Mouse (Mus musculus): ENCODE results near the gene Rnf40. TPM values are rescaled to one million over a fixed set of nuclear protein-coding genes. Genes with fewer than 3 reads are reported as not detected.

Gene Rnf40
- polyA plus RNA-seq (2017; shearing (Covaris generic)): 129 TPM

DNA sequence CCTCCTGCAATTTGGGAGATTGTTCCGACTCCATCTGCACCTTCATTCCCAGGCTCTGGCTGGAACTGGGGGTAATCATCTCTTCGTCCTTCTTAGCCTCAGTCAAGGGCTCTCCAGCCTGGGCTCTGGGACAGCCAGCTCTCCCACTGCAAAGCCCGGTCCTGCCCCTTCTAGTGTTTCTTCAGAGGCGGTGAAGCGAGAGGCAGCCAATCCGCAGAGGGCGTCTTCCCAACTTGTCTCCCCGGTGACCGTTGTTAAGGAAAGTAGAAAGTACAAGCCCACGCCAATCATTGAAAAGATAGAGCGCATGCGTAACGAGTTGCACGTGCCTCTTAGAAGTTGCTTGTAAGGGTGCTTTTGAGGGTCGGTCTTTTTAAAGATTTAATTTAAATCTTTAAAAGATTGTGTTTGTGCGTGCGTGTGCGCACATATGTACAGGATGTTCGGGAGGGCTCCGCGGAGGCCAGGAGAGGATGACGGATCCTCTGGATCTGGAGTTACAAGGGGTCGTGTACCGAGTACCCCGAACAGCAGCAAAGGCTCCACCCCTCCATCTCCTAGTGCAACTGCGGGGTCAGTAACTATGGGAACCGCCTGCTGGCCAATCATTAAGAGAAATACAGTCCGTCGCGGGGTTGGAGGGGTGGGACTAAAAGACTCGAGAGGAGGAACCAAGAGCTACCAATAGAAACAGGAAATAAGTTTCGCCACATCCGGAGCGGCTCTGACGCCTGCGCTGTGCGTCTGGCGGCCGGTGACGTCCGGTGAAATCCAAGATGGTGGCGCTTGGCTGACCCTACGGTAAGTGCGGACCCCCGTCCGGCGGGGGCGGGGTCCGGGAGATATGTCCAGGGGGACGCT is at the start of gene Rnf40, which contains the start of gene Ccdc189:
Rnf40 (plus strand) TSS at position 757 of the 861 bp plus-strand sequence.
Ccdc189 (minus strand) TSS at position 585 of the 861 bp plus-strand sequence.

GRCm38 (mm10) chr7:127561340-127561858 is 27.2 kb upstream of the Rnf40 start, which contains the start of gene Tmem265:
TSS of gene Tmem265 (plus strand) at chr7:127561390.

GRCm38 (mm10) chr7:127572895-127573471 is 15.6 kb upstream of the Rnf40 start, which contains the start of gene Phkg2:
TSS of gene Phkg2 (plus strand) at chr7:127573340.

GRCm38 (mm10) chr7:127614891-127615843 is 26.6 kb downstream of the Rnf40 start, which contains the start of gene Zfp629:
TSS of gene Zfp629 (minus strand) at chr7:127615797.

Other genes with a start within 250 kb of the Rnf40 start
- 0.32 TPM for gene Zfp768, start 243.2 kb upstream of the Rnf40 start, polyA plus RNA-seq (2017; shearing (Covaris generic))
- gene Zfp747, start 212.7 kb upstream of the Rnf40 start, polyA plus RNA-seq (2017; shearing (Covaris generic)): 16.9 TPM
- 7.8 TPM for gene 9130019O22Rik, start 201.6 kb upstream of the Rnf40 start, polyA plus RNA-seq (2017; shearing (Covaris generic))
- gene E430018J23Rik, start 195.1 kb upstream of the Rnf40 start, polyA plus RNA-seq (2017; shearing (Covaris generic)): 7.1 TPM
- 13.6 TPM for gene Zfp764, start 181.9 kb upstream of the Rnf40 start, polyA plus RNA-seq (2017; shearing (Covaris generic))
- gene Zfp688, start 166.7 kb upstream of the Rnf40 start, polyA plus RNA-seq (2017; shearing (Covaris generic)): 49.9 TPM
- gene Zfp689, start 139.6 kb upstream of the Rnf40 start, polyA plus RNA-seq (2017; shearing (Covaris generic)): 10.2 TPM
- gene Prr14, start 129.2 kb upstream of the Rnf40 start, polyA plus RNA-seq (2017; shearing (Covaris generic)): 135 TPM
- 17.4 TPM for gene Fbrs, start 109.6 kb upstream of the Rnf40 start, polyA plus RNA-seq (2017; shearing (Covaris generic))
- gene Srcap, start 76.8 kb upstream of the Rnf40 start, polyA plus RNA-seq (2017; shearing (Covaris generic)): 72.1 TPM
- 6.4 TPM for gene Gm42715, start 69.2 kb upstream of the Rnf40 start, polyA plus RNA-seq (2017; shearing (Covaris generic))
- gene Tmem265, start 27.4 kb upstream of the Rnf40 start, polyA plus RNA-seq (2017; shearing (Covaris generic)): 15.0 TPM
- gene Phkg2, start 15.4 kb upstream of the Rnf40 start, polyA plus RNA-seq (2017; shearing (Covaris generic)): 114 TPM
- 0.42 TPM for gene Ccdc189, start 172 bp upstream of the Rnf40 start, polyA plus RNA-seq (2017; shearing (Covaris generic))
- 1.0 TPM for gene Zfp629, start 27.0 kb downstream of the Rnf40 start, polyA plus RNA-seq (2017; shearing (Covaris generic))
- gene Bcl7c, start 120.2 kb downstream of the Rnf40 start, polyA plus RNA-seq (2017; shearing (Covaris generic)): 74.6 TPM
- not detected for gene Ctf1, start 124.0 kb downstream of the Rnf40 start, polyA plus RNA-seq (2017; shearing (Covaris generic))
- not detected for gene Ctf2, start 143.4 kb downstream of the Rnf40 start, polyA plus RNA-seq (2017; shearing (Covaris generic))
- gene Fbxl19, start 155.8 kb downstream of the Rnf40 start, polyA plus RNA-seq (2017; shearing (Covaris generic)): 1.3 TPM
- gene Orai3, start 181.0 kb downstream of the Rnf40 start, polyA plus RNA-seq (2017; shearing (Covaris generic)): 24.1 TPM
- gene Setd1a, start 187.9 kb downstream of the Rnf40 start, polyA plus RNA-seq (2017; shearing (Covaris generic)): 3.5 TPM
- gene Gm49388, start 196.8 kb downstream of the Rnf40 start, polyA plus RNA-seq (2017; shearing (Covaris generic)): not detected
- 2.4 TPM for gene Hsd3b7, start 211.8 kb downstream of the Rnf40 start, polyA plus RNA-seq (2017; shearing (Covaris generic))
- gene Stx4a, start 235.5 kb downstream of the Rnf40 start, polyA plus RNA-seq (2017; shearing (Covaris generic)): 150 TPM
- not detected for gene Stx1b, start 235.8 kb downstream of the Rnf40 start, polyA plus RNA-seq (2017; shearing (Covaris generic))

Measured in CD4-positive, CD25-positive, alpha-beta regulatory T cell (primary cell).